Mouse (Mus musculus) embryonic facial prominence, embryonic 15.5 days (tissue): ENCODE results near the gene Cpb2. TPM values are rescaled to one million over a fixed set of nuclear protein-coding genes. Genes with fewer than 3 reads are reported as not detected.

ENCODE experiments used
- ATAC-seq: fragments of 200-750 bp; cut with Nextera tagmentation; 2 replicates; pipeline ENCODE4 v1.8.0; 2017; ENCODE audit warnings: low read depth, moderate TSS enrichment; ENCODE audit not compliant: insufficient number of reproducible peaks, low FRiP score, low TSS enrichment
- H3K27ac ChIP-seq: fragments of 300-500 bp; sonication (generic); replicated peaks from 2 replicates; pipeline ENCODE4 v1.5.1; 2015; ENCODE audit warnings: mild to moderate bottlenecking, inconsistent platforms
- H3K27me3 ChIP-seq: fragments of 300-500 bp; sonication (generic); 2 replicates; pipeline ENCODE4 v1.6.1; 2015; ENCODE audit warnings: inconsistent platforms
- H3K36me3 ChIP-seq: fragments of 300-500 bp; sonication (generic); 2 replicates; pipeline ENCODE4 v1.6.1; 2015; ENCODE audit warnings: mild to moderate bottlenecking, inconsistent platforms
- H3K4me1 ChIP-seq: fragments of 300-500 bp; sonication (generic); 2 replicates; pipeline ENCODE4 v1.6.1; 2015; ENCODE audit warnings: inconsistent platforms
- H3K4me2 ChIP-seq: fragments of 300-500 bp; sonication (generic); replicated peaks from 2 replicates; pipeline ENCODE4 v1.6.1; 2015; ENCODE audit warnings: mild to moderate bottlenecking, inconsistent platforms
- H3K4me3 ChIP-seq: fragments of 300-500 bp; sonication (generic); replicated peaks from 2 replicates; pipeline ENCODE4 v1.5.1; 2015; ENCODE audit warnings: mild to moderate bottlenecking, inconsistent platforms
- H3K9ac ChIP-seq: fragments of 300-500 bp; sonication (generic); 2 replicates; pipeline ENCODE4 v1.6.1; 2015; ENCODE audit warnings: inconsistent platforms
- H3K9me3 ChIP-seq: fragments of 300-500 bp; sonication (generic); replicated peaks from 2 replicates; pipeline ENCODE4 v1.6.1; 2016; ENCODE audit warnings: inconsistent platforms
- WGBS: fragments of 180-500 bp; shearing (Covaris S2); methylation state at CpG from one replicate; pipeline ENCODE4 v1.1.7; 2015; 5-methylcytosine and 5-hydroxymethylcytosine counted together
- polyA plus RNA-seq: library from polyadenylated mRNA; unstranded; fragments of >200 nt; fragmentation: Nextera tagmentation; extraction: Ambion mirVana; gene quantifications from 2 replicates; pipeline ENCODE4 v1.2.1, GENCODE M21; 2015

Cpb2 gene
- polyA plus RNA-seq, 1 experiment from 2014 or later, result not detected

DNA sequence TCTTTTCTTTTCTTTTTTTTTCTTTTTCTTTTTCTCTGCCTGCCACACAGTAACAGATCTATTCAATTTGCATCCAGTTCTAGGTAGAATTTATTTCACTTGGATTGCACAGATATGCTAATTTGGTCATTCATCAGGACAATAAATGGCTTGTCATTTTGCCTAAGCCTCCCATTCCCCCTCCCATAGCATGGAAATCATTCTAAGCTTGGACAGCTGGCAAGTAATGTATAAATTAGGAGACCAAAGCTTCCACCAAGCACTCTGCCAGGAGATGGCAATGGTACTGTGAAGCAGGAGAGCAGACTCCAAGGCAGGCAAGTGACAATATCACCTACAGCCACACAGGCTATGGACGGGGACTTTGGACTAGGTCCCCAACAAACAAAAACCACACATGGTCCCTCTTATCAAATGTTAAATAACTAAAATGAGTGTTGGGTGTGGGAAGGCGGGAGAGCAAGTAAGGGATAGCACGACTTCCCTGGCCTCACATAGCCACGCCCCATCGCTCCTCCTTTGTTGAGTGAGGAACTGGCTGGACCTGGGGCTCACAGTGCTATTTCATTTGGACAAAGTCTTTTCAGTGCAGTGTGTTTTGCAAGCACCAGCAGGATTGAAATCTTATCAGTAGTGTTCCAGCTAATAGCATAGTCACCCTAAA, 22.7 kb upstream of the Cpb2 start:
- Histone ChIP-seq H3K36me3 (no peaks in the 10 kb centered on the region), H3K9me3 (no peaks in the 10 kb centered on the region), H3K4me1 (no peaks in the 10 kb centered on the region), H3K4me2 (no peak overlapping the region), H3K9ac (no peak overlapping the region), H3K27ac (no peak overlapping the region), H3K27me3 (no peaks in the 10 kb centered on the region), H3K4me3 (no peak overlapping the region)
- WGBS, result 79% methylated on average over 5 of the region's 5 CpGs
- no peak for ATAC-seq

DNA sequence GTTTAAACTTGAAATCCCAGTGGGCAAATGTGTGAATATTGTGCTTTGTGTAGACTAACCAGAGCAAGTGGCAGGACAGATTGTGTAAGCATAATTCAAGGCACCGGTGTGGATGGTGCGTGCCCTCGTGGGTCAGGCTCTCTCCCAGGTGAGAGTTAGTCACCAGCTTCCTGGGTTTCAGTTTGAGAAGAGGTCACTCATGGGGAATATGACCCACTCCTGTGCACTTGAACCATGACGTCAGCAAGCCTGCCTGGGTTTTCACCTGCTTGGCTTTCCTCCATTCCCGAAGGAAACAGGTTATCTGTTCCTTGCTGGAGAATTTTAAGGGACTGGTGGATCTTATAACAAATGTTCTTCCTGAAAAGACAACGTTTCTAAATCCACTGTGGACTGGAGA, 19.7 kb upstream of the Cpb2 start:
- Histone ChIP-seq H3K9ac (no peak overlapping the region), H3K27me3 (no peaks in the 10 kb centered on the region), H3K36me3 (no peaks in the 10 kb centered on the region), H3K4me3 (no peak overlapping the region), H3K4me1 (no peaks in the 10 kb centered on the region), H3K27ac (no peak overlapping the region), H3K9me3 (no peaks in the 10 kb centered on the region), H3K4me2 (no peak overlapping the region)
- 79% methylated on average over 6 of the region's 6 CpGs for WGBS
- no peak for ATAC-seq

DNA sequence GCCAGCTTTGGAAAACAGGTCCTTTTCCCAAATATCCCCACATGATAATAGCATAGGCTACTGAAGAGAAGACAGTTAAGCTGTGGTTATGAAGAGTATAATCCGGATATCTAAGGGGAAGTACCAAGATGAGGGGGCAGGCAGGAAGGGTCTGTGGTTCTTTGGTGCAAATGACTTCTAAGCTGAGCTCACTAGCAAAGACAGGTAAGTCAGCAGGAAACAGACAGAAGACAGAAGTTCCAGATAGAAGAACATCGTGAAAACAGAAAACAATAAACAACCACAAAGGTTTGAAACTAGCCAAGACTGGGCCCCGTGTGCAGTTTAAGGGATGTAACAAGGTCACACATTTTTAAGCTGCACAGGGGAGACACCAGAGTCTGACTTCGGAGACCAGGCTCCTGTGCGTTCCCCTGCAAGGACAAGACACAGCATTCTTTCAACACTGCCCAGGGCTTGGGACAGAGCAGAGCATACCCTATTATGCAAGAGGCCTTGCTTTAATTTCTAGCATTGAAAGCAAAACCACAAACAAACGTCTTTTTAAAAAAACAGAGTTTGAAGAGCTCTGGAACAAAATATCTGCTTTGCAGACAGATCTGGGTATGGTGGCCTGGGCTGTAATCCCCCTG, 14.5 kb upstream of the Cpb2 start:
- Histone ChIP-seq H3K27ac (no peak overlapping the region), H3K4me3 (no peak overlapping the region), H3K4me1 (no peaks in the 10 kb centered on the region), H3K4me2 (no peak overlapping the region), H3K27me3 (no peaks in the 10 kb centered on the region), H3K9me3 (no peaks in the 10 kb centered on the region), H3K9ac (no peak overlapping the region), H3K36me3 (no peaks in the 10 kb centered on the region)
- no peak for ATAC-seq
- 64% methylated on average over 6 of the region's 6 CpGs for WGBS

DNA sequence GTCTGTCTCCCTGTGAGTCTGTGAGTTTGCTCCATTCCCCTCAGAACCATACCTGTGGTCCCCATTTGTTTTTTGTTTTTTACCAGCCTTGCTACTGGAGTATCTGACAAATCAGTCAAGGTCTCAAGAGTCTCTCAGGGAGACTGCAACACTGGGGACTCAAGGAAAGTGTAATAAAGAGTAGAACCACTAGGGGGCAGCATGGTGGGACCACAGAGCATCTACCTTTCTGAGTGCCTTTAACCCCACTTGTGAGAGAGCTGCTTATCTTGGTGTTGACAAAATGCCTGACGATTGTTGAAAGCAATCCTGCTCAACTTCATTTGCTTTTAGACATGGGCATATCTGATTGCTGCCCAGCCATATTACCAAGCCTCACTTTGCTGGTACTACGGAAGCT, 12.3 kb upstream of the Cpb2 start:
- Histone ChIP-seq H3K36me3 (no peaks in the 10 kb centered on the region), H3K4me1 (no peaks in the 10 kb centered on the region), H3K4me2 (no peak overlapping the region), H3K27ac (no peak overlapping the region), H3K4me3 (no peak overlapping the region), H3K9ac (no peak overlapping the region), H3K27me3 (no peaks in the 10 kb centered on the region), H3K9me3 (no peaks in the 10 kb centered on the region)
- no peak for ATAC-seq
- 66% methylated on average over 2 of the region's 2 CpGs for WGBS

DNA sequence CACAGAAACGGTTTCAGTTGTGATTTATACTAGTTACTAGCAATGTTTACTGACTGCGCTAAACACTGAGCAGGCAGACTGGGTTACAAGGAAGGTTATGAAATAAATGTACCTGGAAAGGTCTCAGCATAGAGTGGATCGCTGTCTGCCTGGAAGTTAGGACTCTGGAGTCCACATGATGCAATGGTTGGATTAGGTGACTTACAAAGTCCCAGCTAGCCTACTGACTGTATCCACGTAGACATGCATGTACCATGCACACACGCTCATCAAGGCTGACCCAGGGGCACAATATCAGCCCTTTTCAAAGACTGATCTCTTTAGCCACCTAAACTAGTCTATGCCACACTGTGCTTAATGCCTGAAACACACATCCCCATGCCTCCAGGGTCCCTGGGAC, 9.0 kb upstream of the Cpb2 start:
- Histone ChIP-seq H3K9me3 (no peaks in the 10 kb centered on the region), H3K4me2 (no peak overlapping the region), H3K4me3 (no peak overlapping the region), H3K4me1 (no peaks in the 10 kb centered on the region), H3K27me3 (no peaks in the 10 kb centered on the region), H3K27ac (no peak overlapping the region), H3K36me3 (no peaks in the 10 kb centered on the region), H3K9ac (no peak overlapping the region)
- no peak for ATAC-seq
- WGBS, result 81% methylated on average over 5 of the region's 5 CpGs

DNA sequence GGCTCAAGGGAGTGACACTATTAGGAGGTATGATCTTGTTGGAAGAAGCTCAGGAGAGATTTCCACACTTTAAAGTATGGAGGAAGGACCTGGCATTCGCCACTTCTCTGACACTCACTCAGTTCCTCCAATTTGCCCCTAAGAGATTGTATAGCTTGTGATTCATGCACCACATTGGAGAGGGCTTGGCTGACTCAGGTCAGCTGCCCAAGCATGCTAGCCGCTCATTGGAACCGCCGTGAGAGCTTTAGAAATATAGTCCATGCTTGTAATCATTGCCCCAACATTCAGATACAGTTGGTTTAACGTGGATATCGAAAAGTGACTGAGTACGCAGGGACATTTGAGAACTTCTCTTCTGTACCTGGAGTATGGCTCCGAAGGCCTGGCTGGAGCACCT, 6.5 kb upstream of the Cpb2 start:
- no peak overlapping the region for H3K4me3 ChIP-seq
- no peaks in the 10 kb centered on the region for H3K27me3 ChIP-seq
- H3K4me2 ChIP-seq, result no peak overlapping the region
- no peaks in the 10 kb centered on the region for H3K36me3 ChIP-seq
- H3K27ac ChIP-seq, result no peak overlapping the region
- 88% methylated on average over 8 of the region's 8 CpGs for WGBS
- H3K4me1 ChIP-seq, result no peaks in the 10 kb centered on the region
- ATAC-seq, result no peak
- H3K9me3 ChIP-seq, result no peaks in the 10 kb centered on the region
- no peak overlapping the region for H3K9ac ChIP-seq

DNA sequence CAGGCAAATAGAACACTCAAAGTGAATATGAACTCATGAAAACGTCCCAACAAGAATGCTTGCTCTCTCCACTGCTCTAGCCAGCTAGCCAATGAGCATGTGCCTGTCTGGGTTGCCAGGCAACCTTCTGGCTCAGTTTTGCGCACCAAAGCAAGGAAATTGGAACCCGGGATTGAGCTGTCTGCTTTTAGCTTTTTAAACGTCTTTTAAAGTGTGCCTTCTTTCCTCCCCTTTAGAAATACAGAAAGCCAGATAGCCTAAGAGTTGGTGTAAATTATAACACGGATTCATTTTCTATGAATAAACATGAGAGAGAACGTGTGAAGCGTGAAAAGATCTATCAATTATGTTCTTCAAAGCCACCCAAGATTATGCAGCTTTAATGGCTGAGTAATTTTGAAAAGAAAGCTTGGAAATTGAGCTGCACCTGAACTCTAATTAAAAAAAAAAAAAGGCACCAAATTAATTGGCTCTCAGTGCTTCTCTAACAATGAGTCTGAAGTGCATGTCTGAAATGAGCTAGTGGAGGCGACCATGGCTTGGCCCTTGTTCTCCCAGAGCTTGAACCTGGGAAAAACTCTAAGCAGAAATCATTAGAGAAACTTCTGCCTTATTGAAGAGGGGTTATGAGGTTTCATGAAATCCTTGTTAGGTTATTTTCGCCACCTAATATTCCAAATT, 6.0 kb upstream of the Cpb2 start:
- Histone ChIP-seq H3K27ac (no peak overlapping the region), H3K27me3 (no peaks in the 10 kb centered on the region), H3K4me2 (no peak overlapping the region), H3K9me3 (no peaks in the 10 kb centered on the region), H3K4me1 (no peaks in the 10 kb centered on the region), H3K9ac (no peak overlapping the region), H3K4me3 (no peak overlapping the region), H3K36me3 (no peaks in the 10 kb centered on the region)
- 54% methylated on average over 9 of the region's 9 CpGs for WGBS
- no peak for ATAC-seq

DNA sequence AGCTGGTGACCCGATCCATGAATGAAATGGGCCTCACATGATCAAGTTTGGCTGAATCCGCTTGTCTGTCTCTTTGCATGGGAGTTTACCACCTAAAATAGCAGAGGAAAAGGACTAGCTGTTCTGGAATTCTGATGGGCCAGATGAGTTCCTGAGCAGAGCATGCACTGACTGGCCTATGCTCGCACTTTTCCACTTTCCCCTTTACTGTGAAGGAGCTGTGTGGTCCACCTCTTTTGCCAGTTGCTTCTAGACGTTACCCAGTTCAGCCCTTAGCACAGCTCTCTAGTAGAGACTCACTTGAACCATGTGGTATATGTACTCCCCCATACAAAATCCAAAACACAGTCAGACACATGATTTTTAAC, 5.5 kb upstream of the Cpb2 start:
- ATAC-seq, result no peak
- 80% methylated on average over 4 of the region's 4 CpGs for WGBS
- no peaks in the 10 kb centered on the region for H3K9me3 ChIP-seq
- H3K4me2 ChIP-seq, result no peak overlapping the region
- no peak overlapping the region for H3K4me3 ChIP-seq
- no peaks in the 10 kb centered on the region for H3K36me3 ChIP-seq
- H3K27ac ChIP-seq, result no peak overlapping the region
- H3K9ac ChIP-seq, result no peak overlapping the region
- no peaks in the 10 kb centered on the region for H3K4me1 ChIP-seq
- H3K27me3 ChIP-seq, result no peaks in the 10 kb centered on the region

DNA sequence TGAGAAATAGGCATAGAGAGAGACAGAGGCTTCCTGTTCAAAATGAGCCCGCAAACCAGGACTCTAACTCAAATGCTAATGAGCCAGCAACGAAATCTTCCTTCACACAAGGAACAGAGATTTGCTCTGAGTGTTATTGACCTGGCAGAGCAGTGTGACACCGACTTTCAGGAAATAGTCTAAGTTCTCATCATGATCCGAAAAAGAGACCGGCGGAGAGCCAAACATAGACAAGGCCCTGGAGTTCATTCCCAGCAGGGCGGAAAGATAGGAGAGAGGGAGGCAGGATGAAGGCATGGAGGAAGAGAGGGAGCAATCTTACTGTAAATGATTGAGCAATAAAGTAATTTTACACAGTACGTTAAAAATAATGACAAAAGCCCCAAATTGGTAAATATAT, 5.0 kb upstream of the Cpb2 start:
- no peaks in the 10 kb centered on the region for H3K9me3 ChIP-seq
- H3K4me2 ChIP-seq, result no peak overlapping the region
- H3K27ac ChIP-seq, result no peak overlapping the region
- H3K4me1 ChIP-seq, result no peaks in the 10 kb centered on the region
- no peaks in the 10 kb centered on the region for H3K27me3 ChIP-seq
- no peak for ATAC-seq
- no peak overlapping the region for H3K9ac ChIP-seq
- H3K36me3 ChIP-seq, result no peaks in the 10 kb centered on the region
- H3K4me3 ChIP-seq, result no peak overlapping the region
- 82% methylated on average over 8 of the region's 8 CpGs for WGBS

DNA sequence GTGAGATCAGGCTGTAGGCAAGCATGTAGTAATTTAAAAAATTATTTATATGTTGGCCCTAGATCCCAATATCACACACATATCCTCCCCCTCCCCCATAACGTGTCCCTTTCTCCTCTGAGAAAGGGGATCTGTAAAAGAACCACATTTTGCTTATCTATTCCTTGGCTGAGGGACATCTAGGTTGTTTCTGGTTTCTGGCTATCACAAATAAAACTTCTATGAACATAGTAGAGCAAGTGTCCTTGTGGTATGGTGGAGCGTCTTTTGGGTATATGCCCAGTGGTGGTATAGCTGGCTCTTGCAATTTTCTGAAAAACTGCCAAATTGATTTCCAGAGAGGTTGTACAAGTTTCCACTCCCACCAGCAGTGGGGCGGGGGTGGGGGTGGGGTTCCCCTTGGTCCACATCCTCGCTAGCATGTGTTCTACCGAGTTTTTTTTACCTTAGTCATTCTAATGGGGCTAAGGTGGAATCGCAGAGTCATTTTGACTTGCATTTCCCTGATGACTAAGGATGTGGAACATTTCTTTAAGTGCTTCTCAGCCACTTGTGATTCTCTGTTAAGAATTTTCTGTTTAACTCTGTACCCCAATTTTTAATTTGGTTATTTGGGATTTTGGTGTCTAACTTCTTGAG, 3.9 kb upstream of the Cpb2 start:
- 72% methylated on average over 6 of the region's 6 CpGs for WGBS

DNA sequence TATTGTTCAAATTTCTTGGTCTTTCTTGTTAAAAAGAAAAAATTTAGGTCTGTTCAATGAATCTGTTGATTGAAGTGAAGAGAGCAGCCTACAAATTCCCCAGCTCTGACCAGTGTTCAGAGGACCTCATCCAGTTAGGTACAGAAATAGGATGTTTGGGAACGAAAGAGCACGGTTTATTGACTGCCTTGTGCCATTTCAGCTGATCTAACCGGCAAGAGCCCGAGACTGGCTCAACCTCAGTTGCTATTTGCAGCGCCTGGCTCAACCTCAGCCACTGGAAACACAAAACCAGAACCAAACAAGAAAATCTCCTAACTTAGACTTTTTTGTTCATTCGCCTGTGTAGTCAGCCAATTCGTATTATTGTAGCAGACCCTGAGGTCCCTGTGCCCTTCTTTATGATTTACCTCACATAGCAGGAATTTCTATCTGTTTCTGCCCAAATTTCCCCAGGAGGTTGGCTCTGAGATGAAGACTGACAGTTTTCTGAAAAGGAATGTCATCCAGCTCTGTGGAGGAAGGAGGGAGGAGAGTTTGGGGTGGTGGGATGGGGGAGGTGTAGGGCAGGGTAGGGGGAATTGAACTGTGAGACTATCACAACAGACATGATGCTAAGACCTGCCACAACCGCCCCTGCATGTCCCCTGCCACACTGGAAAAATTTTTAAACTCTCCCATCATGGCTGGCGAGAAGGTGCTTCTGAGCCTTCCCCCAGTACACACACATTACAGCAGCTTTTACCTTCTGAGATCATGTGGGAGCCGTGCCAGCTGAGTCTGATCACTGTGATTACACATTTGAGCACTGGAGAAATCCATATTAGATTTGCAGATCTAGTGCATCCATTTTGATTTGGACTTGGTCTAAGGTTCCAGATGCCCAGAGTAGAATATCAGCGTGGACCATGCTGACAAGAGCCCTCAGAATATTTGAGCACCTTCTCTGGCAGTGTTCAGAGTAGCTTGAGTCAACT, 4.2 kb downstream of the Cpb2 start:
- Histone ChIP-seq H3K27me3 (no peaks in the 10 kb centered on the region), H3K4me1 (no peaks in the 10 kb centered on the region), H3K4me2 (no peak overlapping the region), H3K27ac (no peak overlapping the region), H3K9me3 (no peaks in the 10 kb centered on the region), H3K9ac (no peak overlapping the region), H3K36me3 (no peaks in the 10 kb centered on the region), H3K4me3 (no peak overlapping the region)
- WGBS, result 53% methylated on average over 11 of the region's 11 CpGs
- ATAC-seq, result no peak

More for the DNA sequence above, 3.9 kb upstream of the Cpb2 start:
- H3K4me2 ChIP-seq, result no peak overlapping the region
- no peak overlapping the region for H3K27ac ChIP-seq
- no peak overlapping the region for H3K9ac ChIP-seq
- H3K4me3 ChIP-seq, result no peak overlapping the region
- no peaks in the 10 kb centered on the region for H3K9me3 ChIP-seq
- H3K36me3 ChIP-seq, result no peaks in the 10 kb centered on the region
- ATAC-seq, result no peak
- H3K27me3 ChIP-seq, result no peaks in the 10 kb centered on the region
- no peaks in the 10 kb centered on the region for H3K4me1 ChIP-seq
